Mouse (Mus musculus): ENCODE measurements around the gene Oas3. TPM values are rescaled to one million over a fixed set of nuclear protein-coding genes. Genes with fewer than 3 reads are reported as not detected.

Gene Oas3
- polyA plus RNA-seq, 1 experiment: 0.08 TPM

DNA sequence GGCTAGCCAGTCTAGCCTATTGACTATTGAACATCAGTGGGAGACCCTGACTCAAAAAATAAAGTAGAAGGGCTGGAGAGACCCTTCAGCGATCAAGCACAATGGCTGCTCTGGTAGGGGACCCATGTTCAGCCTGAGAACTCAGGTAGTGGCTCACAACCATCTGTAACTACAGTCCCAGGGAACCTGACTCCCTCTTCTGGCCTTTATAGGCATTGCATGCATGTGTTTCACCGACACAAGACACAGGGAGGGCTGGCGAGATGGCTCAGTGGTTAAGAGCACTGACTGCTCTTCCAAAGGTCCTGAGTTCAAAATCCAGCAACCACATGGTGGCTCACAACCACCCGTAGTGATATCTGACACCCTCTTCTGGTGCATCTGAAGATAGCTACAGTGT lies 35.3 kb downstream of the Oas3 start:
- Histone ChIP-seq H3K4me3 (replicated peaks; ENCODE audit: insufficient read depth, low read depth, low read length) (no peak overlapping the region), H3K27ac (ENCODE audit: insufficient read depth, low read length) (no peak overlapping the region), H3K4me1 (ENCODE audit: control insufficient read depth, insufficient read depth, low read length) (no peaks in the 10 kb centered on the region), H3K27me3 (ENCODE audit: control insufficient read depth, insufficient read depth, low read length) (no peaks in the 10 kb centered on the region)
- 33% methylated on average over 4 of the region's 4 CpGs for WGBS
- TF ChIP-seq CTCF (IDR thresholded peaks at IDR 0.05; ENCODE audit: borderline replicate concordance, insufficient read depth, low read depth, low read length) (peak; percentile 34; the same call in 1 of the 2 replicates), POLR2A (IDR thresholded peaks at IDR 0.05; ENCODE audit: borderline replicate concordance, insufficient read depth, low read length) (no peak)
- DNase-seq: peak; percentile 20 to 26

DNA sequence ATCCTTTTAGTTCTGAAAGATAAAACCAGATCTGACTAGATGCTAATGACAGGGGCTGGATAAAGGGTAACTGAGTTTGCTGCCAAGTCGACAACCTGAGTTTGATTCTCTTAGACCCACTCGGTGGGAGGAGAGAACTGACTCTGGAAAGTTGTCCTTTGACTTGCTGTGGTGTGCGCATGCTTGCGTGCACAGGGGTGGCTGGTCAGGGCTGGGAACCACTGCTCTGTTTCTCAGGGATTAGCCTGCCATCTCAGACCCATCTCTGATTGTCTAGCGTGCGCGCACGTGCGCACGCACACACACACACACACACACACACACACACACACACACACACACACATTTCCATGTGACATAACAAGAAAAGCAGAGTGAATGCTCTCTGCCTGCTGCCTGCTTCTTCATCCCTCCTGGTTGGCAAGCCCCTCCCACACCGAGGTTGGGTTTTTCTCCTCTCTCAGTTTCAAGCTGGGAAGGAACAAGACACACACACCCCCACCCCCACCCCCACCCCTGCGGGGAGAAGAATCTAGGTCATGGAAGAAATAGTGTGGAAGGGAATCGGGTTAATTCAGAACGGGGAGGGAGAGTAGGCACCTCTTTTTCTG lies 43.0 kb downstream of the Oas3 start:
- H3K27ac ChIP-seq (ENCODE audit: insufficient read depth, low read length): no peak overlapping the region
- H3K4me1 ChIP-seq (ENCODE audit: control insufficient read depth, insufficient read depth, low read length): peaks cover 12% of the 10 kb centered on the region
- H3K27me3 ChIP-seq (ENCODE audit: control insufficient read depth, insufficient read depth, low read length): no peaks in the 10 kb centered on the region
- H3K4me3 ChIP-seq (replicated peaks; ENCODE audit: insufficient read depth, low read depth, low read length): no peak overlapping the region
- peak; percentile 25 to 37 for DNase-seq
- WGBS: 47% methylated on average over 14 of the region's 14 CpGs
- no peak for TF ChIP-seq CTCF (IDR thresholded peaks at IDR 0.05; ENCODE audit: borderline replicate concordance, insufficient read depth, low read depth, low read length)
- TF ChIP-seq POLR2A (IDR thresholded peaks at IDR 0.05; ENCODE audit: borderline replicate concordance, insufficient read depth, low read length): no peak

DNA sequence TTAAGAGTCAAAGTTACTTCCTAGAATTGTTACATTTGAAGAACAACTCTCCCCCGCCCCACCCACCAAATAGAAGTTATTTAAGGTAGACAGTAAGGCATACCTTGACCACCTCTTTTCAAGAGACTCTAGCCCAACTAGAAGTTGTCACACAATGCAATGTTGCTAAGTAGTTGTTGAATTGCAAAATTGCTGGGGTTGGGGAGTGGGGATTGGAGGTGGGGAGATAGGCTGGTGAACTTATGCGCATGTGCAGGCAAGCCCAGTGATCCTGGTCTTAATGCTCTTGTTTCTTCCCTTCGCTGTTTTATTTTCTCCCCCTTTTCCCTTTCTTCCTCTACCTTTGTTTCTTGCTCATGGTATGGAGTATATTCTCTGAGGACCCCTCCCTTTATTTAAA lies 43.8 kb downstream of the Oas3 start:
- WGBS: 97% methylated on average over 3 of the region's 3 CpGs
- DNase-seq: no peak
- Histone ChIP-seq H3K4me3 (replicated peaks; ENCODE audit: insufficient read depth, low read depth, low read length) (no peak overlapping the region), H3K27me3 (ENCODE audit: control insufficient read depth, insufficient read depth, low read length) (no peaks in the 10 kb centered on the region), H3K27ac (ENCODE audit: insufficient read depth, low read length) (no peak overlapping the region), H3K4me1 (ENCODE audit: control insufficient read depth, insufficient read depth, low read length) (peaks cover 15% of the 10 kb centered on the region)
- TF ChIP-seq CTCF (IDR thresholded peaks at IDR 0.05; ENCODE audit: borderline replicate concordance, insufficient read depth, low read depth, low read length) (no peak), POLR2A (IDR thresholded peaks at IDR 0.05; ENCODE audit: borderline replicate concordance, insufficient read depth, low read length) (no peak)

DNA sequence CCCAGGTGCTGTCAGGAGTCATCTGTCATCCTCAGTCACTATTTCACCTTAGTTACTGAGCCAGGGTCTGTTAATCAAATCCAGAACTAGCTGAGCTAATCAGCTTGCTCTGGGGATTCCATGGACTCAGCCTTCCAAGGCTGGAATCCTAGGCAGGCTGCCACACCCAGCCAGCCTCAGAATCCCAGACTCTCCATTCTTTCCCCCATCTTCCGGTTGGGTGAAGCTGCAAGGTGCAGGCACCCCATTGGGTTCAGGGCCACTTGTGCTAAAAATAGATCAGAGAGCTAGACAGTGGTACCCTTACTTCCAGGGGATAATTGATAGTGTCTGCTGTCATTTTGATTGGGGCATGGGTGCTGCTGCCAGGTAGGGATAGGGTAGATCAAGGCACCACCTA lies 44.7 kb downstream of the Oas3 start:
- no peak for DNase-seq
- no peak overlapping the region for H3K4me3 ChIP-seq (replicated peaks; ENCODE audit: insufficient read depth, low read depth, low read length)
- H3K27ac ChIP-seq (ENCODE audit: insufficient read depth, low read length): no peak overlapping the region
- 34% methylated on average over 1 of the region's 1 CpGs for WGBS
- H3K4me1 ChIP-seq (ENCODE audit: control insufficient read depth, insufficient read depth, low read length): peaks cover 15% of the 10 kb centered on the region
- H3K27me3 ChIP-seq (ENCODE audit: control insufficient read depth, insufficient read depth, low read length): no peaks in the 10 kb centered on the region
- no peak for TF ChIP-seq CTCF (IDR thresholded peaks at IDR 0.05; ENCODE audit: borderline replicate concordance, insufficient read depth, low read depth, low read length)
- TF ChIP-seq POLR2A (IDR thresholded peaks at IDR 0.05; ENCODE audit: borderline replicate concordance, insufficient read depth, low read length): no peak

DNA sequence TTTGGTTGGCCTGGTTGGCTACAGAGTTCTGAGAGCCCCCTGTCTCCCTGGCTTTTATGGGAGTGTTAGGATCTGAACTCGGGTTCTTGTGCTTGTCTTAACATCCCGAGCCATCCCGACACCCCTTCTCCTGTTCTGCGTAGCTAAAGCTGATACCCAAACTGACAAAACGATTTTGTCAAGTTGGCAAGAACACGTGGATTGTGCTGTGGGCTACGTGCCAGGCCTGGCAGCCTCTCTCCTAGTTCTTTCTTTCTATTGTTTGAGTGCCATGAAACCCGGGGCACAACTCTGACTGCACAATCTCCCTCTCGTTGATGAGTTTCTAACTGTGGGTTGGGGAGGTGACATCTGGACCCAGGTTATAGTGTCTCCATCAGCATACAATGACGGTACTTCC lies 48.1 kb downstream of the Oas3 start:
- TF ChIP-seq CTCF (IDR thresholded peaks at IDR 0.05; ENCODE audit: borderline replicate concordance, insufficient read depth, low read depth, low read length): no peak
- no peak for TF ChIP-seq POLR2A (IDR thresholded peaks at IDR 0.05; ENCODE audit: borderline replicate concordance, insufficient read depth, low read length)
- WGBS: 8% methylated on average over 10 of the region's 10 CpGs
- Histone ChIP-seq H3K27ac (ENCODE audit: insufficient read depth, low read length) (no peak overlapping the region), H3K27me3 (ENCODE audit: control insufficient read depth, insufficient read depth, low read length) (no peaks in the 10 kb centered on the region), H3K4me1 (ENCODE audit: control insufficient read depth, insufficient read depth, low read length) (peaks cover 5% of the 10 kb centered on the region), H3K4me3 (replicated peaks; ENCODE audit: insufficient read depth, low read depth, low read length) (no peak overlapping the region)
- DNase-seq: no peak

DNA sequence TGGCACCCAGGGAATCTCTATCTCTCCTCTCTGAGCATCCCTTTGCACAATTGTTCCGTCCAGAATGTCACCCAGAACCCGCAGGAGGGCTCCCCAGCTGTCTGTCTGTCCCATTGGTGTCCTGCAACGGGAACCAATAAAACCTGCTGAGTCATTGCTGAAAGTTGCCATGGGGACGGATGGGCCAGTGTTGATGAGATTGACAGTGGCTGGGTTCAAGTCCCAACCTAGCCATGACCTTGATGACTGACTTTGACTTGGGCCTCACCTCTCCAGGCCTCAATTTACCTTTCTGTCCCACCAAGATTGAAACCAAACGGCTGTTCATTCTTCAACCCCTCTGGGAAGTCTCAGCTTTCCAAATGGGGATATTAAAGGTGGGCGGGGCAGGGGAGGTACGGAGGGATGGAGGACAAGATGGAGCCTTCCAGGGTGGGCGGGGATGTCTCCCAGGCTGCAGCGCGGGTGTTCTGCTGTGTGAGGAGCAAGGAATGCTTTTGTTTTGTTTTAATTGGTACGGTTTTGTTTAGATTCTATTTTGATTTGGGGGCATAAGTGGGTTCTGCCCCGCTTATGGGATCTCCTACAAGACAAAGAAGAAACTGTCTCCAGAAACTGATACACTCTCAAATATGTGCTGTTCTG lies 51.5 kb downstream of the Oas3 start:
- Histone ChIP-seq H3K4me3 (replicated peaks; ENCODE audit: insufficient read depth, low read depth, low read length) (no peak overlapping the region), H3K27me3 (ENCODE audit: control insufficient read depth, insufficient read depth, low read length) (no peaks in the 10 kb centered on the region), H3K4me1 (ENCODE audit: control insufficient read depth, insufficient read depth, low read length) (peaks cover 4% of the 10 kb centered on the region), H3K27ac (ENCODE audit: insufficient read depth, low read length) (no peak overlapping the region)
- WGBS: 64% methylated on average over 12 of the region's 12 CpGs
- no peak for DNase-seq
- TF ChIP-seq POLR2A (IDR thresholded peaks at IDR 0.05; ENCODE audit: borderline replicate concordance, insufficient read depth, low read length): no peak
- TF ChIP-seq CTCF (IDR thresholded peaks at IDR 0.05; ENCODE audit: borderline replicate concordance, insufficient read depth, low read depth, low read length): no peak

DNA sequence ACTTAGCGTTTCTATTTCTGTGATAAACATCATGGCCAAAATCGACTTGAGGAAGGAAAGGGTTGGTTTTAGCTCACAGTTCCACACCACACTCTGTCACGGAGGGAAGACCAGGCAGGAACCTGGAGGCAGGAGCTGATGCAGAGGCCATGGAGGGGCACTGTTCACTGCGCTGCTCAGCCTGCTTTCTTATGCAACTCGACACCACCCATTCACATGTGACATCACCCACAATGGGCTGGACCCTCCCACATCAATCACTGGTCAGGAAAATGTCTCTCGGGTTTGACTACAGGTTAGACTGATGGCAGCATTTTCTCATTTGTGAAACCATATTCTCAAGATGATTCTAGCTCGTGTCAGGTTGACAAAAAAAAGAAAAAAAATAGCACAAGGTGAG lies 56.5 kb downstream of the Oas3 start:
- Histone ChIP-seq H3K27me3 (ENCODE audit: control insufficient read depth, insufficient read depth, low read length) (no peaks in the 10 kb centered on the region), H3K4me1 (ENCODE audit: control insufficient read depth, insufficient read depth, low read length) (peaks cover 8% of the 10 kb centered on the region), H3K4me3 (replicated peaks; ENCODE audit: insufficient read depth, low read depth, low read length) (no peak overlapping the region), H3K27ac (ENCODE audit: insufficient read depth, low read length) (no peak overlapping the region)
- no peak for TF ChIP-seq CTCF (IDR thresholded peaks at IDR 0.05; ENCODE audit: borderline replicate concordance, insufficient read depth, low read depth, low read length)
- TF ChIP-seq POLR2A (IDR thresholded peaks at IDR 0.05; ENCODE audit: borderline replicate concordance, insufficient read depth, low read length): no peak
- no peak for DNase-seq
- WGBS: 58% methylated on average over 7 of the region's 7 CpGs
